Mouse (Mus musculus) ES-Bruce4 (cell line): ENCODE data around the gene Asb15. TPM values are rescaled to one million over a fixed set of nuclear protein-coding genes. Genes with fewer than 3 reads are reported as not detected.

Experiments
- H3K27ac ChIP-seq: 2 replicates; pipeline ENCODE4 v1.5.1; 2012; ENCODE audit warnings: low read length, inconsistent platforms; ENCODE audit not compliant: insufficient read depth
- H3K27me3 ChIP-seq: 2 replicates; pipeline ENCODE4 v1.6.1; 2012; ENCODE audit warnings: mild to moderate bottlenecking, low read length, inconsistent platforms; ENCODE audit not compliant: control insufficient read depth, poor library complexity, insufficient read depth, severe bottlenecking
- H3K36me3 ChIP-seq: 2 replicates; pipeline ENCODE4 v1.6.1; 2012; ENCODE audit warnings: inconsistent platforms, mild to moderate bottlenecking, low read length, moderate library complexity; ENCODE audit not compliant: control insufficient read depth, poor library complexity, insufficient read depth, severe bottlenecking
- H3K4me1 ChIP-seq: one replicate; pipeline ENCODE4 v1.8.1; 2011; ENCODE audit warnings: low read length; ENCODE audit not compliant: control insufficient read depth, insufficient read depth
- H3K4me3 ChIP-seq: 2 replicates; pipeline ENCODE4 v1.5.1; 2011; ENCODE audit warnings: low read depth, mild to moderate bottlenecking, low read length
- H3K9ac ChIP-seq: 2 replicates; pipeline ENCODE4 v1.6.1; 2012; ENCODE audit warnings: low read depth, mild to moderate bottlenecking, inconsistent platforms; ENCODE audit not compliant: poor library complexity, severe bottlenecking
- H3K9me3 ChIP-seq: replicated peaks from 2 replicates; pipeline ENCODE4 v1.6.1; 2012; ENCODE audit warnings: mild to moderate bottlenecking, low read length, inconsistent platforms; ENCODE audit not compliant: control insufficient read depth, poor library complexity, insufficient read depth, severe bottlenecking
- CTCF ChIP-seq: IDR thresholded peaks from one replicate; pipeline ENCODE4 v1.8.1; 2011; ENCODE audit warnings: low read depth, low read length
- EP300 ChIP-seq: IDR thresholded peaks from 2 replicates; pipeline ENCODE4 v1.6.1; 2011; ENCODE audit warnings: low read depth, low read length; ENCODE audit not compliant: insufficient read depth
- POLR2A ChIP-seq: IDR thresholded peaks from one replicate; pipeline ENCODE4 v1.8.1; 2011; ENCODE audit warnings: low read length; ENCODE audit not compliant: insufficient read depth
- polyA plus RNA-seq: library from polyadenylated mRNA; stranded (reverse); fragments of >200 nt; gene quantifications from 2 replicates; pipeline ENCODE4 v1.2.4, GENCODE M21; 2011; ENCODE audit warnings: low read depth; ENCODE audit not compliant: missing spikeins, insufficient read depth, insufficient read length

Gene Asb15
- polyA plus RNA-seq, 1 experiment, result not detected

DNA sequence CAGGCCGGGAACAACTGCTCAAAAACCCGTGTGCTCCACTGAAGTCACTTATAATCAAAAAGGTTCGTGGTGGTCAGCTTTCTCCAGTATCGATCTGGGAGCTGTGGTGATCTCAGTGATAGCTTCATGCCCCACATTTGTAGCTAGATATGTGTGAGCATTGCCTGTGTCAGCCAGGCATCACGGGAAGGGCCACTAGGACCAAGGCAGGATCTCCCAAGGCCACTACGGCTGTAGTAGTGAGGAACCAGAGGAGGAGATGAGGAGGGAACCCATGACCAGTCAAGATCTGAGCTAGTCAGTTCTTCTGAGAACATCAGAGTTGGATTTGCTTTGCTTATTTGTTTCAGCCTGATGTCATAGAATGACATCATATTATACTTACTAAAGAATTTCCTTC, 71.2 kb downstream of the Asb15 start:
- Histone ChIP-seq H3K27ac (no peak overlapping the region), H3K27me3 (no peaks in the 10 kb centered on the region), H3K9me3 (no peaks in the 10 kb centered on the region), H3K36me3 (no peaks in the 10 kb centered on the region), H3K4me3 (no peak overlapping the region), H3K4me1 (no peaks in the 10 kb centered on the region), H3K9ac (no peak overlapping the region)
- TF ChIP-seq EP300 (no peak), CTCF (no peak), POLR2A (no peak)

DNA sequence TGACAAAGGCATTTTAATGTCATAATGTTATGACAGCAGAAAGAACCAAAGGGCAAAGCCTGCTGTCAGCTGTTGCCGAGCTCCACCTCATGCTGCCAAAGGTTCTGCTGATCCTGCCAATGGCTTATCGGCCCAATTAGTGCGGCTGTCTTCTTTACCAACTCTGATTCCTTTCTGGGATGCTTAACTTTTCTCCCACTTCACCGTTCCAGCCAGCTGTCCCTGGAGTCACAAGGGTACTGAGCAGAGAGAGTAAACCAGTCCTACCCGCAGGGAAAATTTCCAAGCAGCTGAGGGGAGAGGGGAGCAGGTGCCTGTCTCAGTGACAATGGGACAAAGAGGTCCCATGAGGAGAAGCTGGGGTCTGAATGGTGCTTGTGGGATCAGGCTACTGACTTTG, 71.7 kb downstream of the Asb15 start:
- Histone ChIP-seq H3K27ac (no peak overlapping the region), H3K27me3 (no peaks in the 10 kb centered on the region), H3K4me3 (no peak overlapping the region), H3K9me3 (no peaks in the 10 kb centered on the region), H3K9ac (no peak overlapping the region), H3K4me1 (no peaks in the 10 kb centered on the region), H3K36me3 (no peaks in the 10 kb centered on the region)
- TF ChIP-seq POLR2A, result no peak
- TF ChIP-seq EP300, result no peak
- TF ChIP-seq CTCF, result no peak

DNA sequence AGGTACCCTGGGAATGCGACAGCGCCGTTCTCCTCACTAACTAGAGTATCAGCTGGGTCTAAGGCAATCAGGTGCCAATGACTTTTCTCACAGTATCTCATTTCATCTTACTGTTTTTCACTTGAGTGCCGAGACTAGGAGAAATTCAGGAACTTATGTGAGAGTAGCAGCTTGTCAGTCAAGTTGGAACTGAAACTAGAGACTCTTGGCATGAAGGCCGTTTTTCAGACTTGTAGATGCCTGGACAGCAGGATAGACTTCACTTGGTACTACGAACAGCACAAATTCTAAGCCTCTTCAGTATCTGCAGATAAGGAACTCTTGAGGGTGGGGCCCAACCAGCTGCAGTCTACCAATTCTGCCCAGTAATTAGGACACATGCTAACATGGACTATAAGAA, 72.2 kb downstream of the Asb15 start:
- Histone ChIP-seq H3K4me3 (no peak overlapping the region), H3K9me3 (no peaks in the 10 kb centered on the region), H3K27ac (no peak overlapping the region), H3K36me3 (no peaks in the 10 kb centered on the region), H3K27me3 (no peaks in the 10 kb centered on the region), H3K4me1 (no peaks in the 10 kb centered on the region), H3K9ac (no peak overlapping the region)
- TF ChIP-seq EP300 (no peak), CTCF (no peak)

DNA sequence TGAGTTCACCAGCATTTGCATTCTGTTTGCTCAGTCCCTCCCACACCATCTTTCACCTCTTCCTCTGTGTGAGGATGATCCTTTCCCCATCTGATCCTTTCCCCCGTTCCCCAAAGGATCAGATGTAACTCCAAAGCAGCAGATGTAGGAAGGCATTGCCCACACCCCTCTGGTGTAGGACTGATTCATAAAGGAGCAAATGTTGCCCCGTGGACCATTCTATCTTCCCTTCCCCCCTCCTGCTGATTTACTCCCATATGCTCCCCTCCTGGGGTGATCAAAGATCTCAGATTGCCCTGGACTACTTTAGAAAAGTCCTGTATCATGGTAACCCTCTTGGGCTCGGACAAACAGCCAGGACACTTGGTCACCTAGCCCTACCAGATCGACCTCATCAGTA, 72.8 kb downstream of the Asb15 start:
- no peak for TF ChIP-seq POLR2A
- no peak for TF ChIP-seq EP300
- TF ChIP-seq CTCF, result no peak
- Histone ChIP-seq H3K4me1 (no peaks in the 10 kb centered on the region), H3K27me3 (no peaks in the 10 kb centered on the region), H3K27ac (no peak overlapping the region), H3K9ac (no peak overlapping the region), H3K36me3 (no peaks in the 10 kb centered on the region), H3K9me3 (peaks cover 3% of the 10 kb centered on the region; the same call in 1 of the 2 replicates), H3K4me3 (no peak overlapping the region)

DNA sequence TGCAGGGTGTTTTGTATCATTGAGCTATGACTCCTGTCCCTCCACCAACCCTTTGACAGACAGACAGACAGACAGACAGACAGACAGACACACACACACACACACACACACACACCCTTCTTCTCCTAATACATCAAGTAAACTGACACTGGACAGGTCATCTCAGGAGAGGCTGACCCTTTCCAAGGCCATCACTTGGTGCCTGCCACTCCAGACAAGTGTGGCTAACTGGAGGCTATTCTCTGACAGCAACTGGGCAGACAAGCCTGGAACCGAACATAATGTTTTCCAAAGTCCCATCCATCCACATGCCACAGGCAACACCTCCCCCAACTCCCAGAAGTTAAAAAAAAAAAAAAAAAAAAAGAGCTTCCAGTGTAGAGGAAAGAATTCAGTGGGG, 73.7 kb downstream of the Asb15 start:
- H3K4me1 ChIP-seq, result no peaks in the 10 kb centered on the region
- H3K9me3 ChIP-seq, result peaks cover 10% of the 10 kb centered on the region; the same call in 1 of the 2 replicates
- no peak overlapping the region for H3K9ac ChIP-seq
- no peaks in the 10 kb centered on the region for H3K36me3 ChIP-seq
- TF ChIP-seq POLR2A (no peak), CTCF (no peak), EP300 (no peak)
- H3K27me3 ChIP-seq, result no peaks in the 10 kb centered on the region
- no peak overlapping the region for H3K27ac ChIP-seq
- H3K4me3 ChIP-seq, result no peak overlapping the region

DNA sequence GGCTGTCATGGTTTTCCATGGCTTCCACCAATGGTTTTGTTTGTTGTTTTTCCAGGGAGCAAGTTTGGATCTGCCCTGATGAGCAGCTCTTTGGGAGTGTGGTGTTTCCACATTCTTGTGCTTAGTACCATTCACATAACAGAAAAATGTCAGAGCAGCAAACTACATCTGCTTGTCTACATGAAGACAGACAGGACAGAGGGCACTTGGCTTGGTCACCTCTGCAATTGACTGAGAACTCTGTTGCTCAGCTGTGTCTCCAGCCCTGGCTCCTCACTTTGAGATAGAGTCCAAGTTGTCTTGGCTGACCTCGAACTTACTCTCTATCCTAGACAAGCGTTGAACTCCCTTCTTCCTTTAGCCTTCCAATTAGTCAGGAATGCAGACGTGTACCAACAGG, 74.4 kb downstream of the Asb15 start:
- Histone ChIP-seq H3K9ac (no peak overlapping the region), H3K36me3 (no peaks in the 10 kb centered on the region)

More for the DNA sequence above, 74.4 kb downstream of the Asb15 start:
- Histone ChIP-seq H3K4me3 (no peak overlapping the region), H3K9me3 (peaks cover 17% of the 10 kb centered on the region; the same call in 1 of the 2 replicates), H3K4me1 (no peaks in the 10 kb centered on the region), H3K27me3 (no peaks in the 10 kb centered on the region), H3K27ac (no peak overlapping the region)
- TF ChIP-seq CTCF, result no peak
- TF ChIP-seq POLR2A, result no peak
- TF ChIP-seq EP300, result no peak
